Mouse (Mus musculus) heart, postnatal 0 days (tissue): ENCODE data around the gene Epha4.

ENCODE experiments used
- CTCF ChIP-seq: IDR thresholded peaks from 2 replicates; pipeline ENCODE4 v1.5.1; 2016; ENCODE audit warnings: antibody characterized with exemption, control low read depth, low read depth
- EP300 ChIP-seq: IDR thresholded peaks from 2 replicates; pipeline ENCODE4 v1.6.1; 2016; ENCODE audit warnings: antibody characterized with exemption, low read depth

GRCm38 (mm10) chr1:77465524-77465923, 49.4 kb downstream of the Epha4 start:
- no peak for TF ChIP-seq CTCF
- no peak for TF ChIP-seq EP300
